ENCODE assay signal across 16 mouse cellular contexts in the genomic region with DNA sequence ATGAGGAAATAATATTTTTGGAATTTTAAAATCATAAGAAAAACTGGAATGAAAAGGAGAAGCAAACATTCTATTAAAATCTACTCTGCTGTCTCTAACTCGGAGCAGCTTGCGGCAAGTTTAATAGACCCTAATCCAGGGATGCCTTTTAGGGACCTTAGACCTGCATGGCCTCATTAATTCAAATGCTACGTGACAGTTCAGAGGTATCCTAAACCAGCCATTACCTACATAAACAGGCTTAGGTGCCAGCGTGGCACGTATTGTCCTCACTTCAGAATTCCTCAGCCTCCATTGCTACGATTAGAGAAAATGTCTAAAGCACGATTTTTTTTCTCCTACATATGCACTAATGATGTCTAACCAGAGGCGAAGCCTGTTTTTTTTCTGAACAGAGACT.
"Had no signal": no experiment of that assay in that cellular context is flagged by ENCODE, and none has a peak within 500 bp of the region (broad histone marks: within the 10 kb centered on the region; RNA-seq: fewer than 3 reads in every experiment).

No protein-coding gene starts in this region.

- H3K4me3 ChIP-seq: layer of hippocampus, adult 2 months; liver, embryonic 15.5 days; neural tube, embryonic 13.5 days had no signal

- H3K36me3 ChIP-seq: liver, embryonic 15.5 days; neural tube, embryonic 13.5 days had no signal

- ATAC-seq: lung, postnatal 0 days had no signal

- H3K9me3 ChIP-seq: liver, embryonic 15.5 days; neural tube, embryonic 13.5 days had no signal

- H3K9ac ChIP-seq: liver, embryonic 15.5 days; neural tube, embryonic 13.5 days had no signal

- H3K4me2 ChIP-seq: liver, embryonic 11.5 days; liver, embryonic 15.5 days; neural tube, embryonic 13.5 days had no signal

- H3K27me3 ChIP-seq: liver, embryonic 15.5 days; neural tube, embryonic 13.5 days had no signal

- H3K4me1 ChIP-seq: liver, embryonic 15.5 days had no signal

- DNase-seq: kidney, adult 11 months; kidney, postnatal 10 days; kidney, postnatal 4 days; left cerebral cortex, postnatal 4 days; lung, adult 2 months; lung, postnatal 36 days; retina, postnatal 1 day; right cerebral cortex, postnatal 4 days; spleen, adult 18-20 months; thymus, adult 18-20 months; thymus, postnatal 25 days had no signal

- H3K27ac ChIP-seq: layer of hippocampus, adult 2 months; liver, embryonic 15.5 days; neural tube, embryonic 13.5 days had no signal
